Mouse (Mus musculus) heart, adult 2 months (tissue): ENCODE data around the gene Kpna4. TPM values are rescaled to one million over a fixed set of nuclear protein-coding genes. Genes with fewer than 3 reads are reported as not detected.

ENCODE experiments used
- DNase-seq, 2 experiments: peaks; one replicate each; pipeline ENCODE4 v3.0.0; 2021
- H3K27ac ChIP-seq: fragments of 200-600 bp; 2 replicates; pipeline ENCODE4 v1.8.1; 2022
- H3K27me3 ChIP-seq: fragments of 200-500 bp; 2 replicates; pipeline ENCODE4 v1.6.1; 2012; ENCODE audit warnings: mild to moderate bottlenecking, low read length, inconsistent platforms, mixed read lengths; ENCODE audit not compliant: control insufficient read depth, insufficient read depth
- H3K36me3 ChIP-seq: fragments of 200-500 bp; 2 replicates; pipeline ENCODE4 v1.6.1; 2012; ENCODE audit warnings: low read length, inconsistent platforms; ENCODE audit not compliant: control insufficient read depth, insufficient read depth
- H3K4me1 ChIP-seq: fragments of 200-500 bp; 2 replicates; pipeline ENCODE4 v1.6.1; 2011; ENCODE audit warnings: low read length; ENCODE audit not compliant: control insufficient read depth, insufficient read depth
- H3K4me3 ChIP-seq: fragments of 200-600 bp; 2 replicates; pipeline ENCODE4 v1.8.1; 2022
- H3K79me2 ChIP-seq: fragments of 200-500 bp; replicated peaks from 2 replicates; pipeline ENCODE4 v1.6.1; 2012; ENCODE audit warnings: mild to moderate bottlenecking, inconsistent platforms, low read length, moderate library complexity, mixed read lengths; ENCODE audit not compliant: control insufficient read depth, insufficient read depth
- H3K9ac ChIP-seq: fragments of 200-500 bp; 2 replicates; pipeline ENCODE4 v1.6.1; 2012; ENCODE audit warnings: low read depth, mild to moderate bottlenecking, control low read depth, inconsistent platforms, low read length, mixed read lengths
- CTCF ChIP-seq: fragments of 200-600 bp; IDR thresholded peaks from 2 replicates; pipeline ENCODE4 v1.8.1; 2022; ENCODE audit warnings: antibody characterized with exemption, mild to moderate bottlenecking, moderate library complexity
- EP300 ChIP-seq: fragments of 200-500 bp; IDR thresholded peaks from 2 replicates; pipeline ENCODE4 v1.6.1; 2011; ENCODE audit warnings: low read depth, low read length, control low read depth; ENCODE audit not compliant: insufficient read depth
- POLR2A ChIP-seq: fragments of 200-500 bp; IDR thresholded peaks from 2 replicates; pipeline ENCODE4 v1.6.1; 2011; ENCODE audit warnings: mild to moderate bottlenecking, low read depth, low read length, control low read depth; ENCODE audit not compliant: insufficient read depth
- WGBS: fragments of 180-500 bp; shearing (Covaris S2); methylation state at CpG from one replicate; pipeline ENCODE4 v1.1.7; 2018; 5-methylcytosine and 5-hydroxymethylcytosine counted together
- intact Hi-C: fragments of 180-260 bp; cut with DNase I; formaldehyde crosslinking; loops from one replicate; pipeline ENCODE4 v1.15.1; 2025
- polyA plus RNA-seq: library from polyadenylated mRNA; depleted of rRNA; stranded (reverse); fragments of >200 nt; gene quantifications from 2 replicates; pipeline ENCODE4 v1.2.3, GENCODE M21; 2012
- total RNA-seq, 2 experiments: library from RNA; stranded (reverse); gene quantifications; 2 replicates each; pipeline ENCODE4 v1.2.3; 2021

The Kpna4 gene
- total and polyA plus RNA-seq, 3 experiments, result 14.4 to 94.6 (median 81.5) TPM

DNA sequence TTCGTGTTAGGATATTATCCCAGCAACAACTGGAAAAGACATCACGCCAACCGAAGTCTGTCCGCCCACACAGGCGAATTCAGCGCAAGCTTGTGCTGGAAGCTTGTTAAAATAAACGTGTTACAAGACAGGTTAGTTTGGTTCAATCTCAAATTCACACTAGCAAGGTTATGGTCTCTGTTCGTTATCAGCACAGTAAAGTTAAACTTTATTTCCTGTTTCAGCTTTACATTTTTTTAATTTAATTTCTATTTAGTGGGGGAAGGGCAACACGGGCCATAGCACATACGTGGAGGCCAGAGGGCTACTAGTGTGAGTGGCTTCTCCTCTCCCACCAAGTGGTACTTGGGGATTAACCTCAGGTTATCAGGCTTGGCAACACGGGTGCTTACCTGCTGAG is 75.0 kb downstream of the Kpna4 start:
- intact Hi-C loops, result no loop called here
- no peak for TF ChIP-seq EP300
- TF ChIP-seq POLR2A, result no peak
- no peak for TF ChIP-seq CTCF
- Histone ChIP-seq H3K79me2 (no peaks in the 10 kb centered on the region), H3K27me3 (no peaks in the 10 kb centered on the region), H3K27ac (no peak overlapping the region), H3K4me1 (no peaks in the 10 kb centered on the region), H3K9ac (no peak overlapping the region), H3K36me3 (no peaks in the 10 kb centered on the region), H3K4me3 (no peak overlapping the region)
- no peak for DNase-seq
- 87% methylated on average over 11 of the region's 11 CpGs for WGBS

DNA sequence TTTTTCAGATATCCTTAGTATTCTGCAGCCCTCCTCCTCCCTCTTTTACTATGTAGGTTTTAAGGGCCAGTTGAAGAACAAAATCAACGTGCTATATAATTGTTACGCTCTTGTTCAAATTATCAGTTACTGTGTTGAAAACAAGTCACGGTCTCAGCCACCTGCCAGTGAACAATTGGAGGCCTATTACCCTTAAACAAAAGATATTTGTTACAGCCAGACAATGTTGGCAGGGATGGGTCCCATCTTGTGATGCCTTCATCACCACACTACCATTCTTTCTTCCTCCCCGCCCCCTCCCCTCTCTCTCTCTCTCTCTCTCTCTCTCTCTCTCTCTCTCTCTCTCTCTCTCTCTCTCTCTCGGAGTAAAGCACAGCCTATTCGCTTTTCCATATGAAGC is 77.9 kb downstream of the Kpna4 start:
- TF ChIP-seq POLR2A, result no peak
- TF ChIP-seq EP300, result no peak
- no peak for TF ChIP-seq CTCF
- no peaks in the 10 kb centered on the region; the same call in 1 of the 2 replicates for H3K4me1 ChIP-seq
- no peak for DNase-seq
- H3K9ac ChIP-seq, result no peak overlapping the region
- 91% methylated on average over 6 of the region's 6 CpGs for WGBS
- H3K36me3 ChIP-seq, result no peaks in the 10 kb centered on the region
- H3K79me2 ChIP-seq, result no peaks in the 10 kb centered on the region
- no peaks in the 10 kb centered on the region for H3K27me3 ChIP-seq
- intact Hi-C loops, result no loop called here
- H3K27ac ChIP-seq, result no peak overlapping the region
- H3K4me3 ChIP-seq, result no peak overlapping the region

DNA sequence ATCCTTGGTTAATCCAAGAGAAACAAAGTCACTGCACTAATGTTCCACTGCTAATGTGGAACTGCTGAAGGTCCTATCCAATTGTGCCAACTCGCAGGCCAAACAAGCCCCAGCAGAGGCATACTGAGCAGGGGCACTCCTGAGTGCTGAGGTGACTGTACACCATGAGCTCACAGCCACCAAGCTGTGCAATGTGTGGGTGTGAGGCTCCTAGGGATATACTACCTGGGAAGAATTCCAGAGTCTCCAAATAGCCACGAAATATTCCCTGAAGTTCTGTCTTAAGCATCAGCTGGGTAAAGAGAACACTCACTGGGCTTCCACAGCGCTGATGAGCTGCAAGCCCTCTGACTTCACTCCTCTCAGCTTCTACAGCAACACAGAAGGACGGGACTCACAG is 79.2 kb downstream of the Kpna4 start:
- Histone ChIP-seq H3K4me3 (no peak overlapping the region), H3K27me3 (no peaks in the 10 kb centered on the region), H3K9ac (no peak overlapping the region), H3K4me1 (no peaks in the 10 kb centered on the region; the same call in 1 of the 2 replicates), H3K36me3 (no peaks in the 10 kb centered on the region), H3K27ac (no peak overlapping the region), H3K79me2 (no peaks in the 10 kb centered on the region)
- DNase-seq, result no peak
- intact Hi-C loops, result no loop called here
- TF ChIP-seq CTCF (no peak), POLR2A (no peak), EP300 (no peak)
- WGBS, result 87% methylated on average over 4 of the region's 4 CpGs

DNA sequence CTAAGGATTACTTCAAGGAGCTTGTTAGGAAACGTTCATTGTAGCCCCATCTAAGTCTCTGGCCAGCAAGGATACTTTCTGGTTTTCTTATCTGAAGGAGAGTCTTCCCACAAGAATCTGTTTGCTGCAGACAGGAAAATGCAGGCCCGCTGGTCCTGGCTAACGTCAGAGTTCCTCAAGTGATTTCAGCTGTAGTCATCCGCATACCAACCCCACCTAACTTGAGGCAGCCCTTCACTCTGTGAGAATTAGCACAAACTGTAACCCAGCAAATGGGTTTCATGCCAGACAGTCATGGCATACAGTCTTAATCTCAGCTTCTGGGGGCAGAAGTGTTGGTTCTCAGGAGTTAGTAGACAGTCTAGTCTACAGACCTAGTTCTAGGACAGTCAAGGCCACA is 80.4 kb downstream of the Kpna4 start:
- DNase-seq, result no peak
- no peak for TF ChIP-seq POLR2A
- no peak for TF ChIP-seq EP300
- TF ChIP-seq CTCF, result no peak
- no peaks in the 10 kb centered on the region; the same call in 1 of the 2 replicates for H3K4me1 ChIP-seq
- no peak overlapping the region for H3K9ac ChIP-seq
- no peaks in the 10 kb centered on the region for H3K36me3 ChIP-seq
- no peaks in the 10 kb centered on the region for H3K79me2 ChIP-seq
- no peak overlapping the region for H3K27ac ChIP-seq
- intact Hi-C loops, result no loop called here
- H3K27me3 ChIP-seq, result no peaks in the 10 kb centered on the region
- no peak overlapping the region for H3K4me3 ChIP-seq
- 73% methylated on average over 4 of the region's 4 CpGs for WGBS

DNA sequence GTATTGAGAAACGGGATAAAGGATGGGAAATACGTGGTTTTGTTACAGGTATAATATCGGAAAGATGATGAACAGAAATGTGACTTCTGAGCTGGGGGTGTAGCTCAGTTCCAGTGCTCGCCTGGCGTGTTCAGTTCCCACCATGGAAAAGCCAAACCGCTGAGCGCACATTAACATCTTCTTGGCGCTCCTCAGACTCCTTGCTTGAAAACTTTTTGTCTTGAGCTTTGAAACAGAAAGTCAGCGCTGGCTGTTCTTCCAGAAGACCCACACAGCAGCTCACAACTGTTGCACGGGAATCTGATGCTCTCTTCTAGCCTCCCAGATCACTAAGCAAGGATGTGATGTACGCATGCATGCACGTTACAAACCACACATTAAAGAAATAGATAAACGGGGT is 81.2 kb downstream of the Kpna4 start:
- Histone ChIP-seq H3K27me3 (no peaks in the 10 kb centered on the region), H3K9ac (no peak overlapping the region), H3K27ac (no peak overlapping the region), H3K4me1 (no peaks in the 10 kb centered on the region; the same call in 1 of the 2 replicates), H3K4me3 (peak overlapping the region; percentile 90), H3K36me3 (no peaks in the 10 kb centered on the region), H3K79me2 (no peaks in the 10 kb centered on the region)
- WGBS, result 44% methylated on average over 13 of the region's 13 CpGs
- TF ChIP-seq POLR2A, result no peak
- TF ChIP-seq EP300, result no peak
- TF ChIP-seq CTCF, result no peak
- no peak for DNase-seq
- intact Hi-C loops, result loop anchor here (2.0 kb wide), 1 partner anchor 41 kb away; the partner anchor contains the start of genes Ift80 and Smc4

DNA sequence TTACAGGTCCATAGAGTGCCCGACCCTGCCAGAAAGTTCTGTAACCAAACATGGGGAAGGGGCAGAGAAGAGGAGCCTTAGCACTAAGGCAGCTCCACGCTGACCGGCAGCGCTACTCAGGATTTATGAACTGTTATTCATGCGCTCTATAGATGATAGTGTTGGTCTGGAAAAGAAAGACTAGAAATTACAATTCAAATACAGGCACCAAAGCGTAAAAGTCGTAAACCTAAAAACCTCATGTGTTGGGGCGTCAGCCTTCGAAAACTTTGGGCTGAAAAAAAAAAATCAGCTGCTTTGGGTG is 81.6 kb downstream of the Kpna4 start:
- no peaks in the 10 kb centered on the region; the same call in 1 of the 2 replicates for H3K4me1 ChIP-seq
- intact Hi-C loops, result loop anchor here (2.0 kb wide), 1 partner anchor 41 kb away; the partner anchor contains the start of genes Ift80 and Smc4
- H3K9ac ChIP-seq, result peak overlapping the region; percentile 40
- DNase-seq, result no peak
- no peaks in the 10 kb centered on the region for H3K36me3 ChIP-seq
- no peaks in the 10 kb centered on the region for H3K79me2 ChIP-seq
- TF ChIP-seq EP300, result no peak
- 10% methylated on average over 9 of the region's 9 CpGs for WGBS
- no peaks in the 10 kb centered on the region for H3K27me3 ChIP-seq
- H3K4me3 ChIP-seq, result peak overlapping the region; percentile 90
- peak overlapping the region; percentile 57 for H3K27ac ChIP-seq
